Mouse (Mus musculus): ENCODE results near the gene Slco3a1.

Slco3a1 gene

GRCm38 (mm10) chr7:74527689-74528088 is 26.9 kb downstream of the Slco3a1 start:
- DNase-seq = no peak

GRCm38 (mm10) chr7:74526030-74526429 is 28.6 kb downstream of the Slco3a1 start:
- DNase-seq = no peak

GRCm38 (mm10) chr7:74525586-74525985 is 29.0 kb downstream of the Slco3a1 start:
- DNase-seq = no peak

GRCm38 (mm10) chr7:74524188-74524971 is 30.2 kb downstream of the Slco3a1 start:
- DNase-seq = no peak

GRCm38 (mm10) chr7:74523086-74523485 is 31.5 kb downstream of the Slco3a1 start:
- peak; percentile 11 for DNase-seq

- DNase-seq = no peak
Measured at GRCm38 (mm10) chr7:74522260-74522659, 32.3 kb downstream of the Slco3a1 start.

GRCm38 (mm10) chr7:74519386-74519785 is 35.2 kb downstream of the Slco3a1 start:
- no peak for DNase-seq

GRCm38 (mm10) chr7:74518776-74519175 is 35.8 kb downstream of the Slco3a1 start:
- no peak for DNase-seq

GRCm38 (mm10) chr7:74518255-74518654 is 36.3 kb downstream of the Slco3a1 start:
- no peak for DNase-seq

- DNase-seq = peak; percentile 43
Measured at GRCm38 (mm10) chr7:74510676-74511075, 43.9 kb downstream of the Slco3a1 start.

- DNase-seq = peak; percentile 64
Measured at GRCm38 (mm10) chr7:74508205-74508604, 46.4 kb downstream of the Slco3a1 start.

- DNase-seq = no peak
Measured at GRCm38 (mm10) chr7:74506856-74507255, 47.7 kb downstream of the Slco3a1 start.

GRCm38 (mm10) chr7:74505635-74506034 is 48.9 kb downstream of the Slco3a1 start:
- DNase-seq = peak; percentile 58

- no peak for DNase-seq
Measured at GRCm38 (mm10) chr7:74501187-74501586, 53.4 kb downstream of the Slco3a1 start.

GRCm38 (mm10) chr7:74499470-74499869 is 55.1 kb downstream of the Slco3a1 start:
- DNase-seq = no peak

- DNase-seq = no peak
Measured at GRCm38 (mm10) chr7:74498266-74498980, 56.2 kb downstream of the Slco3a1 start.

- no peak for DNase-seq
Measured at GRCm38 (mm10) chr7:74497203-74497602, 57.4 kb downstream of the Slco3a1 start.

- no peak for DNase-seq
Measured at GRCm38 (mm10) chr7:74495451-74495850, 59.1 kb downstream of the Slco3a1 start.

GRCm38 (mm10) chr7:74493775-74494174 is 60.8 kb downstream of the Slco3a1 start:
- no peak for DNase-seq

- no peak for DNase-seq
Measured at GRCm38 (mm10) chr7:74491683-74492355, 62.8 kb downstream of the Slco3a1 start.

- no peak for DNase-seq
Measured at GRCm38 (mm10) chr7:74488141-74488540, 66.4 kb downstream of the Slco3a1 start.

- no peak for DNase-seq
Measured at GRCm38 (mm10) chr7:74487727-74488126, 66.9 kb downstream of the Slco3a1 start.

- no peak for DNase-seq
Measured at GRCm38 (mm10) chr7:74486083-74486482, 68.5 kb downstream of the Slco3a1 start.

- no peak for DNase-seq
Measured at GRCm38 (mm10) chr7:74485669-74486068, 68.9 kb downstream of the Slco3a1 start.

Data from retina, postnatal 1 day (tissue).